Mouse (Mus musculus) lung, postnatal 0 days (tissue): ENCODE measurements around the gene Pik3cd. TPM values are rescaled to one million over a fixed set of nuclear protein-coding genes. Genes with fewer than 3 reads are reported as not detected.

ENCODE experiments used
- ATAC-seq: fragments of 200-750 bp; cut with Nextera tagmentation; 2 replicates; pipeline ENCODE4 v1.8.0; 2017; ENCODE audit warnings: moderate library complexity
- DNase-seq: peaks from one replicate; pipeline ENCODE4 v3.0.0-alpha.2; 2016; ENCODE audit warnings: low spot score
- H3K27ac ChIP-seq: fragments of 300-500 bp; sonication (generic); 2 replicates; pipeline ENCODE4 v1.5.1; 2014; ENCODE audit warnings: antibody characterized with exemption, mild to moderate bottlenecking, low read length, mixed read lengths
- H3K27me3 ChIP-seq: fragments of 300-500 bp; sonication (generic); replicated peaks from 2 replicates; pipeline ENCODE4 v1.6.1; 2014; ENCODE audit warnings: low read length, mixed read lengths; ENCODE audit not compliant: insufficient read depth
- H3K36me3 ChIP-seq: fragments of 300-500 bp; sonication (generic); 2 replicates; pipeline ENCODE4 v1.6.1; 2014; ENCODE audit warnings: low read length, mixed read lengths; ENCODE audit not compliant: insufficient read depth
- H3K4me1 ChIP-seq: fragments of 300-500 bp; sonication (generic); 2 replicates; pipeline ENCODE4 v1.6.1; 2014; ENCODE audit warnings: antibody characterized with exemption, low read depth, low read length, mixed read lengths; ENCODE audit not compliant: insufficient read depth
- H3K4me2 ChIP-seq: fragments of 300-500 bp; sonication (generic); replicated peaks from 2 replicates; pipeline ENCODE4 v1.6.1; 2014; ENCODE audit warnings: low read depth, mild to moderate bottlenecking, low read length, moderate library complexity, mixed read lengths
- H3K4me3 ChIP-seq: fragments of 300-500 bp; sonication (generic); 2 replicates; pipeline ENCODE4 v1.5.1; 2014; ENCODE audit warnings: low read depth, low read length
- H3K9ac ChIP-seq: fragments of 300-500 bp; sonication (generic); replicated peaks from 2 replicates; pipeline ENCODE4 v1.6.1; 2014; ENCODE audit warnings: low read depth, mild to moderate bottlenecking
- H3K9me3 ChIP-seq: fragments of 300-500 bp; sonication (generic); 2 replicates; pipeline ENCODE4 v1.6.1; 2016; ENCODE audit warnings: low read length, mixed read lengths
- CTCF ChIP-seq: IDR thresholded peaks from 2 replicates; pipeline ENCODE4 v1.5.1; 2016; ENCODE audit warnings: antibody characterized with exemption, mild to moderate bottlenecking
- EP300 ChIP-seq: IDR thresholded peaks from 2 replicates; pipeline ENCODE4 v1.6.1; 2016; ENCODE audit warnings: antibody characterized with exemption, mild to moderate bottlenecking, control low read depth
- whole genome bisulfite sequencing: fragments of 180-500 bp; shearing (Covaris S2); extraction: QIAGEN DNeasy Blood & Tissue Kit; methylation state at CpG from one replicate; pipeline ENCODE4 v1.1.7; 2014; 5-methylcytosine and 5-hydroxymethylcytosine counted together
- polyA plus RNA-seq: library from polyadenylated mRNA; unstranded; fragments of >200 nt; fragmentation: Nextera tagmentation; extraction: Ambion mirVana; gene quantifications from 2 replicates; pipeline ENCODE4 v1.2.1, GENCODE M21; 2015

Gene Pik3cd
- polyA plus RNA-seq, 1 experiment from 2014 or later: 4.0 TPM

DNA sequence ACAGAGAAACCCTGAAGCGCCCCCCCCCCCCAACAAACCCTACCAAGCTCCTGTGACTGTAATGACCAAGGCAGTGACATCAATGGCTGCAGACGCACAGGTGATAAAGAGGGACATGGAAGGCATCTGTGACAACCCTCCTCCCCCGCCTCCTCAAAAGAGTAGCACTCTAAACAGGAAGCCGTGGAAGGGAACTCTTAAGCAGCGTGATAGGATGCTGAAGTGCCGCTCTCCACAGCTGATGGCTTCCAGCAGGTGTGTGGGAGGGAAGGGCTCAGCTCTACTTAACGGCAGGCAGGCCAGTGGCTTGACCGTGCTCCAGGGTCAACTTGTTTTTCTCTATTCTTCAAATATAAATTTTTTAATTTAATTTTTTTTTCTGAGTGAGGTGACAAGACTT, 18.8 kb upstream of the Pik3cd start:
- 63% methylated on average over 8 of the region's 8 CpGs for WGBS
- H3K36me3 ChIP-seq: peaks cover 11% of the 10 kb centered on the region
- H3K27ac ChIP-seq: no peak overlapping the region
- no peak overlapping the region for H3K4me3 ChIP-seq
- TF ChIP-seq CTCF (no peak), EP300 (no peak)
- H3K27me3 ChIP-seq: no peaks in the 10 kb centered on the region
- no peaks in the 10 kb centered on the region for H3K9me3 ChIP-seq
- ATAC-seq (no peak), DNase-seq (no peak)
- H3K4me1 ChIP-seq: no peaks in the 10 kb centered on the region
- H3K4me2 ChIP-seq: no peak overlapping the region
- no peak overlapping the region for H3K9ac ChIP-seq

GRCm38 (mm10) chr4:149719686-149720085, 17.3 kb upstream of the Pik3cd start:
- Histone ChIP-seq H3K9ac (no peak overlapping the region), H3K9me3 (no peaks in the 10 kb centered on the region), H3K36me3 (peaks cover 11% of the 10 kb centered on the region), H3K27ac (no peak overlapping the region), H3K4me3 (no peak overlapping the region), H3K27me3 (no peaks in the 10 kb centered on the region), H3K4me2 (no peak overlapping the region), H3K4me1 (no peaks in the 10 kb centered on the region)
- TF ChIP-seq CTCF: peak; percentile 69
- TF ChIP-seq EP300: no peak
- DNase-seq: peak; percentile 52
- 69% methylated on average over 6 of the region's 6 CpGs for WGBS
- ATAC-seq: no peak

- Histone ChIP-seq H3K4me3 (no peak overlapping the region), H3K27me3 (no peaks in the 10 kb centered on the region), H3K4me1 (no peaks in the 10 kb centered on the region), H3K4me2 (no peak overlapping the region), H3K36me3 (peaks cover 11% of the 10 kb centered on the region; the same call in 1 of the 2 replicates), H3K9ac (no peak overlapping the region), H3K27ac (no peak overlapping the region), H3K9me3 (no peaks in the 10 kb centered on the region)
- DNase-seq: no peak
- no peak for ATAC-seq
- 77% methylated on average over 3 of the region's 3 CpGs for WGBS
- no peak for TF ChIP-seq EP300
- no peak for TF ChIP-seq CTCF
Observed at GRCm38 (mm10) chr4:149714542-149714941, 12.2 kb upstream of the Pik3cd start.

- H3K4me1 ChIP-seq: no peaks in the 10 kb centered on the region
- TF ChIP-seq EP300: no peak
- peak; percentile 80 for TF ChIP-seq CTCF
- H3K9ac ChIP-seq: no peak overlapping the region
- WGBS: 34% methylated on average over 7 of the region's 7 CpGs
- no peaks in the 10 kb centered on the region for H3K9me3 ChIP-seq
- no peak for ATAC-seq
- H3K27ac ChIP-seq: no peak overlapping the region
- 0 out of 2 replicates have a peak, but pooled peaks cover 5% of the 10 kb centered on the region for H3K36me3 ChIP-seq
- no peaks in the 10 kb centered on the region for H3K27me3 ChIP-seq
- H3K4me3 ChIP-seq: no peak overlapping the region
- DNase-seq: peak; percentile 52
- no peak overlapping the region for H3K4me2 ChIP-seq
Observed at GRCm38 (mm10) chr4:149711955-149712354, 9.6 kb upstream of the Pik3cd start.

- no peak overlapping the region for H3K9ac ChIP-seq
- DNase-seq (no peak), ATAC-seq (no peak)
- H3K4me1 ChIP-seq: no peaks in the 10 kb centered on the region
- 88% methylated on average over 5 of the region's 5 CpGs for WGBS
- H3K27ac ChIP-seq: no peak overlapping the region
- no peaks in the 10 kb centered on the region for H3K9me3 ChIP-seq
- H3K27me3 ChIP-seq: no peaks in the 10 kb centered on the region
- no peak overlapping the region for H3K4me3 ChIP-seq
- TF ChIP-seq CTCF: no peak
- TF ChIP-seq EP300: no peak
- no peak overlapping the region for H3K4me2 ChIP-seq
- 0 out of 2 replicates have a peak, but pooled peaks cover under 1% of the 10 kb centered on the region for H3K36me3 ChIP-seq
Observed at GRCm38 (mm10) chr4:149711485-149711884, 9.1 kb upstream of the Pik3cd start.

- DNase-seq (peak; percentile 90), ATAC-seq (peak; percentile 89)
- Histone ChIP-seq H3K27ac (no peak overlapping the region), H3K9ac (no peak overlapping the region), H3K9me3 (no peaks in the 10 kb centered on the region), H3K27me3 (no peaks in the 10 kb centered on the region), H3K36me3 (no peaks in the 10 kb centered on the region), H3K4me3 (no peak overlapping the region), H3K4me2 (no peak overlapping the region), H3K4me1 (no peaks in the 10 kb centered on the region)
- WGBS: 23% methylated on average over 5 of the region's 5 CpGs
- TF ChIP-seq CTCF: peak; percentile 90
- no peak for TF ChIP-seq EP300
Observed at GRCm38 (mm10) chr4:149710510-149710909, 8.1 kb upstream of the Pik3cd start.

DNA sequence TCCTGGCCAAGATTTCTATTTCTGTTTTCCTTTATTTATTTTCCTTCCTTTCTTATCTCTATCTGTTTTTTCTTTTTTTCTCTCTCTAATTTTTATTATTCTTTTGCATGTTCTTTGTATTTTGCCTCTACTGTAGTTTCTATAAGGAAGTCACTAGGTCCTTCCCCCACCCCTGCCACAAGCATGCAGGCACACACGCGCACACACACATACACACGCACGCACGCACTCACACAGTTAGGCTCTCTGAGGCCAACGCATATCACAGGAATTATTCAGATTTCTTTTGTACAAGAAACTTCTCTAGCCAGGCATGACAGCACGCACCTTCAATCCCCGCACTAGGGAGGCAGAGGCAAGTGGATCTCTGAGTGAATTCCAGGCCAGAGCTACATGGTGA, 3.6 kb upstream of the Pik3cd start:
- H3K4me3 ChIP-seq: no peak overlapping the region
- H3K27ac ChIP-seq: no peak overlapping the region
- no peak for DNase-seq
- TF ChIP-seq CTCF: no peak
- no peak for TF ChIP-seq EP300
- no peaks in the 10 kb centered on the region for H3K27me3 ChIP-seq
- no peak for ATAC-seq
- no peak overlapping the region for H3K9ac ChIP-seq
- no peaks in the 10 kb centered on the region for H3K36me3 ChIP-seq
- H3K4me2 ChIP-seq: no peak overlapping the region
- 83% methylated on average over 8 of the region's 8 CpGs for WGBS
- no peaks in the 10 kb centered on the region for H3K9me3 ChIP-seq
- no peaks in the 10 kb centered on the region for H3K4me1 ChIP-seq
